Mouse (Mus musculus) testis, adult 2 months (tissue): Measurements from ENCODE around the gene Mylk.

Experiments
- CTCF ChIP-seq: fragments of 200-500 bp; IDR thresholded peaks from 2 replicates; pipeline ENCODE4 v1.5.1; 2012; ENCODE audit warnings: low read depth, mild to moderate bottlenecking, inconsistent platforms, low read length, moderate library complexity; ENCODE audit not compliant: control insufficient read depth, insufficient read depth, insufficient replicate concordance
- POLR2A ChIP-seq: fragments of 200-500 bp; IDR thresholded peaks from 2 replicates; pipeline ENCODE4 v1.6.1; 2012; ENCODE audit warnings: low read depth, mild to moderate bottlenecking, inconsistent platforms, low read length, moderate library complexity; ENCODE audit not compliant: control insufficient read depth

GRCm38 (mm10) chr16:35033809-35034577 lies 289.0 kb downstream of the Mylk start:
- TF ChIP-seq CTCF (no peak), POLR2A (no peak)
